Mouse (Mus musculus) lung, embryonic 14.5 days (tissue): ENCODE data around the gene Lingo3. TPM values are rescaled to one million over a fixed set of nuclear protein-coding genes. Genes with fewer than 3 reads are reported as not detected.

Experiments
- ATAC-seq: fragments of 200-750 bp; cut with Nextera tagmentation; 2 replicates; pipeline ENCODE4 v1.8.0; 2017; ENCODE audit warnings: mild to moderate bottlenecking, moderate TSS enrichment, moderate library complexity; ENCODE audit not compliant: insufficient read depth
- DNase-seq: peaks from one replicate; pipeline ENCODE4 v3.0.0-alpha.2; 2015
- H3K27ac ChIP-seq: fragments of 300-500 bp; sonication (generic); 2 replicates; pipeline ENCODE4 v1.5.1; 2014; ENCODE audit warnings: low read depth, mild to moderate bottlenecking, moderate library complexity
- H3K27me3 ChIP-seq: fragments of 300-500 bp; sonication (generic); 2 replicates; pipeline ENCODE4 v1.6.1; 2014; ENCODE audit warnings: low read length, control low read depth; ENCODE audit not compliant: insufficient read depth
- H3K36me3 ChIP-seq: fragments of 300-500 bp; sonication (generic); 2 replicates; pipeline ENCODE4 v1.6.1; 2014; ENCODE audit warnings: control low read depth; ENCODE audit not compliant: insufficient read depth
- H3K4me1 ChIP-seq: fragments of 300-500 bp; sonication (generic); 2 replicates; pipeline ENCODE4 v1.6.1; 2014; ENCODE audit warnings: antibody characterized with exemption, control low read depth; ENCODE audit not compliant: insufficient read depth
- H3K4me2 ChIP-seq: fragments of 300-500 bp; sonication (generic); 2 replicates; pipeline ENCODE4 v1.6.1; 2014; ENCODE audit warnings: mild to moderate bottlenecking
- H3K4me3 ChIP-seq: fragments of 300-500 bp; sonication (generic); 2 replicates; pipeline ENCODE4 v1.5.1; 2014; ENCODE audit warnings: low read depth, low read length
- H3K9ac ChIP-seq: fragments of 300-500 bp; sonication (generic); 2 replicates; pipeline ENCODE4 v1.6.1; 2014
- H3K9me3 ChIP-seq: fragments of 300-500 bp; sonication (generic); 2 replicates; pipeline ENCODE4 v1.6.1; 2016; ENCODE audit warnings: low read depth, low read length, control low read depth
- CTCF ChIP-seq: IDR thresholded peaks from 2 replicates; pipeline ENCODE4 v1.5.1; 2016; ENCODE audit warnings: antibody characterized with exemption, low read depth
- WGBS: fragments of 180-500 bp; shearing (Covaris S2); extraction: QIAGEN DNeasy Blood & Tissue Kit; methylation state at CpG from one replicate; pipeline ENCODE4 v1.1.7; 2014; 5-methylcytosine and 5-hydroxymethylcytosine counted together
- polyA plus RNA-seq: library from polyadenylated mRNA; unstranded; fragments of >200 nt; fragmentation: Nextera tagmentation; extraction: Ambion mirVana; gene quantifications from 2 replicates; pipeline ENCODE4 v1.2.1, GENCODE M21; 2014

The Lingo3 gene
- polyA plus RNA-seq, 1 experiment from 2014 or later, result 0.17 TPM

DNA sequence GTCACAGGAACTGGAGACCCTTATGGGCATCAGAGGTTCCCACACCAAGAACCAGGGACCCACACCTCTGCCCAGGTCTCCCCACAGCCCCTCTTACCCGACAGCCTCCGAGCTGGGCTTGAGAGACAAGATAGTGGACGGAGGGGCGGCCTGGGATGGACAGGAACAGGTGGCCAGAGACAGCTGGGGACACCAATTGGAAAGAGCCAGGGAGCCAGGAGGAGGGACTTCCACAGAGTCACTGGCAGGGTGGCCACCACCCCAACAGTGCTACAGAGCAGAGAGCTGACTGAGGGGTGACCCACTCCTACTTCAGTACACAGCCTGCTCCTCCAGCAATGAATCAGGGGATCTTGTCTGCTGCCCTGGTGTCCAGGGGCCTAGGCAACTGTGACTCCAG lies 30.5 kb downstream of the Lingo3 start, which contains the start of gene Jsrp1:
Gene Jsrp1 (minus strand): TSS at position 133 of the 400 bp plus-strand sequence.
- H3K27me3 ChIP-seq, result peaks cover 8% of the 10 kb centered on the region

DNA sequence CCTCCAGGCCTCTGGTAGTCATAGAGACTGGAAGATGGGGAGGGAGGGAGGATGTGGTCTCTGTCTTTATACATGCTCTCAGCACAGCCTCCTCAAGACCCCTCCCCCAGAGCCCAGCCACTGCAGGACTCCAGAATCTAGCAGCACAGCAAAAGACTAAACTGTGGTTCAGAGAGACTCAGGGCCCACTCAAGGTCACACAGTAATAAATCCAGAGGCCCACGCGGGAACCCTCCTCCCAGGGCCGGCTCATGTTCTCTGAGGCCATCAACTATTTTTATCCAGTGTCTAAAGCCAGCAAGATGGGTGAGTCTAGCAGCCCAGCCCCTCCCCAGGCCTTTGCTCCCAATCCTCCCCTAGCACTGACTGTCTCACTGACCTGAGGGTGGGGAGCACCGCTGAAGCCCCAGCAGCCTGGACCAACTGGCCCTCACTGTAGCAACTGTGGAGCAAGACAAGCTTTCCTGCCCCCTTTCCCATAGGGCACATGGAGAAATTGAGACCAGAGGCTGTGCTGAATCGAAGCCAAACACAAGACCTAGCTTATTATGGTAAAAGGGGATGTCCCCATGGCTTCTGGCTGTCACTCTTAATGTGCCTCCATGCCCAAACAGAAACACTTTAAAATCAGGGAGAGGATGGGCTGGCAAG lies 31.3 kb downstream of the Lingo3 start:
- peaks cover 8% of the 10 kb centered on the region for H3K27me3 ChIP-seq

More for the DNA sequence above, 30.5 kb downstream of the Lingo3 start, which contains the start of gene Jsrp1:
- H3K36me3 ChIP-seq, result no peaks in the 10 kb centered on the region
- H3K9ac ChIP-seq, result no peak within 1 kb of the TSS
- TF ChIP-seq CTCF, result no peak
- H3K4me2 ChIP-seq, result no peak within 1 kb of the TSS
- DNase-seq (no peak), ATAC-seq (no peak)
- WGBS, result 63% methylated on average over 4 of the region's 4 CpGs
- H3K4me3 ChIP-seq, result no peak within 1 kb of the TSS
- H3K27ac ChIP-seq, result no peak within 1 kb of the TSS
- no peaks in the 10 kb centered on the region for H3K9me3 ChIP-seq
- H3K4me1 ChIP-seq, result peaks cover 4% of the 10 kb centered on the region

DNA sequence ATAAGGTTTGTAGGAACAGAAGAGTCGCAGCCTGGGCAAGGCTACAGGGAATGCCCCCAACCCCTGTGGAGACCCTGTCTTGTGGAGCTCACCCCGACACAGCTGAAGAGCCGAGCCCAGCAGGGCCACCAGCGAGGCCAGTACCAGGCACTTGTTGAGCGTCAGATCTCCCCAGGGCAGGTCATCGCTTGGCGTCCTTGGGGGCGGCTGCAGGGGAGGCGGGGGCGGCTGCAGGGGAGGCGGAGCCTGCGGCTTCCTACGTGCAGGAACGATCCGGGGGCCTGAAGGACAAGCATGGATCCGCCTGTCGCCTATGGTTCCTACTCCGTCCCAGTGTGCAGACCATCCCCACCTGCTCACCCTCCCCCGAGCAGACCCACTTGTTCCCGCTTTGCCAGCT lies 33.8 kb downstream of the Lingo3 start:
- Histone ChIP-seq H3K9me3 (no peaks in the 10 kb centered on the region), H3K27me3 (peaks cover 12% of the 10 kb centered on the region), H3K4me1 (peaks cover 19% of the 10 kb centered on the region), H3K9ac (no peak overlapping the region), H3K4me3 (peak overlapping the region; percentile 6; the same call in 1 of the 2 replicates), H3K27ac (no peak overlapping the region), H3K4me2 (peak overlapping the region; percentile 39), H3K36me3 (peaks cover 4% of the 10 kb centered on the region)
- ATAC-seq, result no peak
- DNase-seq, result no peak
- TF ChIP-seq CTCF, result no peak
- WGBS, result 7% methylated on average over 20 of the region's 20 CpGs

More for the DNA sequence above, 31.3 kb downstream of the Lingo3 start:
- 42% methylated on average over 5 of the region's 5 CpGs for WGBS
- H3K4me1 ChIP-seq, result peaks cover 12% of the 10 kb centered on the region
- DNase-seq (no peak), ATAC-seq (no peak)
- no peak overlapping the region for H3K27ac ChIP-seq
- H3K9ac ChIP-seq, result no peak overlapping the region
- H3K9me3 ChIP-seq, result no peaks in the 10 kb centered on the region
- no peaks in the 10 kb centered on the region for H3K36me3 ChIP-seq
- H3K4me3 ChIP-seq, result no peak overlapping the region
- no peak overlapping the region for H3K4me2 ChIP-seq
- no peak for TF ChIP-seq CTCF

DNA sequence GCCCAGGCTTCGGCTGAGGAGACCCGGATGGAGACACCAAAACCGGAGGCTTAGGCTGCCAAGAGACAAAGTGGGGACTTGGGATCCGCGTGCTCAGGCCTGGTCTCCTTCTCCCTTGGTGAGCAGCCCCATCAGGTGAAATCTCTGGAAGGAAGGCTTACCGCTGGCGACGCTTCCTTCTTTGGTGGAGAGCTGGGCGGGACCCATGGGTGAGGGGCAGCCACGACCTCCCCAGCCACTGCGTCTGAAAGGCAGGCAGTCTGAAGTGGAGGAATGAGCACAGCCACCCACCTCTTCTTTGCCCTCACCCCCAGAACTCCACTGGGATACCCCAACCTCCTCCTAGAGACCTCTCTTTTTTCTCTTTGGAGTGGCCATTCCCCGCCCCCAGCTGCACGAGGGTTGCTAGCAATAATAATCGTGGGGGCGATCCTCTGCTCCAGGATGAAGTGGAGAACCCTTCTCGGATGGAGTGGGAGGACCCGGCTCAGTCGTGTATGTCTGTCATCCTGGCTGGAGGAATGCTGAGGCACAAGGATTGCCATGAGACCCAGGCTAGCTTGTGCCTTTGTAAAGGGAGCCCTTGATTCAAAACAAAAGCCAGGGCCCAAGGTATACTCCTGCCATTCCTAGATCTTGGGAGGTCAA lies 34.7 kb downstream of the Lingo3 start:
- Histone ChIP-seq H3K9me3 (no peaks in the 10 kb centered on the region), H3K9ac (peak overlapping the region; percentile 40), H3K4me3 (peak overlapping the region; percentile 47), H3K4me1 (peaks cover 19% of the 10 kb centered on the region), H3K4me2 (peak overlapping the region; percentile 91), H3K27ac (0 out of 2 replicates have a peak overlapping the region, but pooled peaks have one; percentile 13), H3K27me3 (peaks cover 12% of the 10 kb centered on the region), H3K36me3 (peaks cover 14% of the 10 kb centered on the region)
- no peak for TF ChIP-seq CTCF
- ATAC-seq, result no peak
- DNase-seq, result no peak
- WGBS, result 9% methylated on average over 18 of the region's 18 CpGs

DNA sequence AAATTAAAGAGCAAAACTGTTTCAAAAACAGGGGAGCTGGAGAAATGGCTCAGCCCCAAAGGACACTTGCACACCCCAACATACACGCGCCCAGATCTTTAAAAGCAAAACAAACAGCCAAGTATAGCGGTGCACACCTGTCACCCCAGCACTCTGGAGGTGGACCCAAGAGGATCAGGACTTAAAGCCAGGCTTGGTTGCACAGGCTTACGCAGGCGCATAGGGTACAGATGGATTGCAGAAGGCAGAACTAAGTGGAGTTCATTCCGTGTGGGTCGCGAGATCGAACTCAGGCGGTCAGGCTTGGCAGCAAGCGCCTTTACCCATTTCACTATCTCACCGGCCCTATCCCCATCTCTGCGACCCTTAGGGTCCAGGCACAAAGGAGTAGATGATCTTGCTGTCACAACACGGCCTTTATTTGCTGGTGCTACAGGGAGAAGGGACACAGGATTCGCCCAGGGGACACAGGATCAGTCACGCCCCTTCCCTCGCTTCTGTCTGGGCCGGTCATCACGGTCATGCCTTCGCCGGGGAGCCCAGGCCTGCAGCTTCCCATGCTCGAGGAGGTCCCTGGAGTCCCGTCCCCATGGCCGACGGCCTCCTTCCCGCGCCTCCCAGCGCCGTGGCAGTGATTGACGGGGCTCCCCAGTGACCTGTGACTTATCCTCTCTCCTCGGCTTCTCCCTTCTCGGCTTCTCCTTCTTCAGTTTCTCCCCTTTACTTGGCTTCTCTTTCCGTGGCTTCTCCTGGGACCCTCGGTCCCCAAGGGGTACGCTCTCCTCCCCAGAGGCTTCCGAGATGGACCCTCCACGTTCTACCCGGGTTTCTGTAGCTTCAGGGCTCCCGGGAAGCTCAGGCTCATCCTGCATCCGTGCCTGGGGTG lies 35.5 kb downstream of the Lingo3 start:
- peaks cover 19% of the 10 kb centered on the region for H3K4me1 ChIP-seq
- H3K9me3 ChIP-seq, result no peaks in the 10 kb centered on the region
- ATAC-seq (no peak), DNase-seq (no peak)
- 12% methylated on average over 40 of the region's 40 CpGs for WGBS
- no peak for TF ChIP-seq CTCF
- H3K27me3 ChIP-seq, result peaks cover 12% of the 10 kb centered on the region
- peak overlapping the region; percentile 87; the same call in 1 of the 2 replicates for H3K27ac ChIP-seq
- peak overlapping the region; percentile 47 for H3K4me3 ChIP-seq
- H3K4me2 ChIP-seq, result peak overlapping the region; percentile 91
- peaks cover 21% of the 10 kb centered on the region for H3K36me3 ChIP-seq
- peak overlapping the region; percentile 40 for H3K9ac ChIP-seq

DNA sequence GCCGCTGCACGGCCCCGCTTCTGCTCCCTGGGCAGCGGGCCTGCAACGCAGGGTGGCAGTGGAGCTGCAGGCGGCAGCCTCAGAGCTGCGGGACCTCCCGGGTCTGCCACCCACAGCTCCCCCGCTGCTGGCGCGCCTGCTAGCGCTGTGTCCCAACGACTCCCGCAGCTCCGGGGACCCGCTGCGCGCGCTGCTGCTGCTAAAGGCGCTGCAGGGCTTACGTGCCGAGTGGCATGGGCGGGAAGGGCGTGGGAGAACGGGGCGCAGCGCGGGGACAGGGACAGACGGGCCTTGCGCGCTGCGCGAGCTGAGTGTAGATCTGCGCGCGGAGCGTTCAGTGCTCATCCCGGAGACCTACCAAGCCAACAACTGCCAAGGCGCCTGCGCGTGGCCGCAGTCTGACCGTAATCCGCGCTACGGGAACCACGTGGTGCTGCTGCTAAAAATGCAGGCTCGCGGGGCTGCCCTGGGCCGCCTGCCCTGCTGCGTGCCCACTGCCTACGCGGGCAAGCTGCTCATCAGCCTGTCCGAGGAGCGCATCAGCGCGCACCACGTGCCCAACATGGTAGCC lies 36.7 kb downstream of the Lingo3 start:
- peak overlapping the region; percentile 91 for H3K4me2 ChIP-seq
- under 1% methylated on average over 58 of the region's 58 CpGs for WGBS
- H3K36me3 ChIP-seq, result peaks cover 33% of the 10 kb centered on the region
- H3K27ac ChIP-seq, result peak overlapping the region; percentile 87
- H3K4me1 ChIP-seq, result peaks cover 19% of the 10 kb centered on the region
- ATAC-seq, result peak; percentile 64
- H3K9ac ChIP-seq, result peak overlapping the region; percentile 60
- TF ChIP-seq CTCF, result no peak
- DNase-seq, result peak; percentile 89
- H3K27me3 ChIP-seq, result peaks cover 12% of the 10 kb centered on the region
- H3K9me3 ChIP-seq, result no peaks in the 10 kb centered on the region
- peak overlapping the region; percentile 47 for H3K4me3 ChIP-seq
